Mouse (Mus musculus) left cerebral cortex, postnatal 4 days (tissue): ENCODE measurements at regions not wholly inside any gene's neighbourhood (a gene's known extent, or its start where the extent isn't known, plus 50 kb on each side); places are given as distances from the start of the nearest gene placed in this dataset.
A peak's percentile ranks its signal among the peaks of the same experiment; 100 is the strongest.

Experiments
- DNase-seq: peaks from one replicate; pipeline ENCODE4 v3.0.0-alpha.2; 2022
- intact Hi-C: fragments of 180-260 bp; cut with DNase I; formaldehyde crosslinking; loops from one replicate; pipeline ENCODE4 v1.15.1; 2025

- intact Hi-C loops, result no loop called here
- DNase-seq, result no peak
These were observed 1380.4 kb upstream of the Cdh8 start for GRCm38 (mm10) chr8:100796628-100797027.

GRCm38 (mm10) chr8:100793951-100794350, 1377.7 kb upstream of the Cdh8 start:
- intact Hi-C loops, result no loop called here
- no peak for DNase-seq

GRCm38 (mm10) chr8:100790592-100791141, 1374.4 kb upstream of the Cdh8 start:
- intact Hi-C loops, result no loop called here
- no peak for DNase-seq

- intact Hi-C loops, result no loop called here
- no peak for DNase-seq
These were observed 1371.9 kb upstream of the Cdh8 start for GRCm38 (mm10) chr8:100788132-100788531.

GRCm38 (mm10) chr8:100772742-100773370, 1356.6 kb upstream of the Cdh8 start:
- DNase-seq, result peak; percentile 64
- intact Hi-C loops, result loop anchor here (5.0 to 10.0 kb wide), 3 partner anchors 571 to 1338 kb away; no protein-coding TSS in a partner anchor

GRCm38 (mm10) chr8:100769617-100770016, 1353.3 kb upstream of the Cdh8 start:
- no peak for DNase-seq
- intact Hi-C loops, result loop anchor here (5.0 to 10.0 kb wide), 3 partner anchors 567 to 1335 kb away; no protein-coding TSS in a partner anchor

- intact Hi-C loops, result no loop called here
- DNase-seq, result no peak
These were observed 1317.7 kb upstream of the Cdh8 start for GRCm38 (mm10) chr8:100733927-100734326.

- no peak for DNase-seq
- intact Hi-C loops, result no loop called here
These were observed 1286.1 kb upstream of the Cdh8 start for GRCm38 (mm10) chr8:100702365-100702764.

GRCm38 (mm10) chr8:100695043-100695442, 1278.8 kb upstream of the Cdh8 start:
- no peak for DNase-seq
- intact Hi-C loops, result no loop called here

- DNase-seq, result no peak
- intact Hi-C loops, result no loop called here
These were observed 1262.3 kb upstream of the Cdh8 start for GRCm38 (mm10) chr8:100678580-100678979.
